Mouse (Mus musculus): ENCODE data around the gene Wnt9b. TPM values are rescaled to one million over a fixed set of nuclear protein-coding genes. Genes with fewer than 3 reads are reported as not detected.

Wnt9b gene
- polyA plus RNA-seq, 1 experiment from 2014 or later = 0.95 TPM

DNA sequence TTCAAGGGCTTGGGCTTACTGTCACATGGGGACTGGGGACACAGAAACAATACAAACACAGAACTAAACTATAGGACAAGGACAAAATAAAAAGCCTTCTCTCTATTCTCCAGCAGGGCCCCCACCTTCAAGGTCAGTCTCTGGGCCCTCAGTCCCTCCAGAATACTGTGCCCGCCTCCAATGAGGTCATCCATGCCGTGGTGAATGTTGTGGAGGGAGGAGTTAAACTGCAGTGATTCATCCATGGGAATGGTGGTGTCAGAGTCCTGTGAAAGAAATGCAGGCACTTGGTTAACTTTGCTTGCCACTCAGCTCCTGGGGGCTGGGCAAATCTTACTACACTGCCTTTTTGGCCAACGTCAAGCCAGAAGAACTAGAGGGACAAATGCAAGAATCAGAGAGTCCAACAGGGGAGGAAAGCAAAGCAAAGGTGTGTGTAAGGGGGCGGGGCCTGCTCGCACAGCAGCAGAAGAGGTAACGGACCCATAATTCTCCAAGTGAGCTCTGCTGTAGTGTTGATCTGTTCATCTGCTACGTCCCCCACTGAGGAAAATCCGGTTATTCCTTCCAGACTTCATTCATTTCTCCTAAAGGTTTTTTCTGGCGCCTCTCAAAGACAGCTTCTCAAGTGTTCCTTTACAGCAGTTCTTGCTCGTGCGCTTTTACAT, 65.8 kb downstream of the Wnt9b start:
- ATAC-seq (ENCODE audit: insufficient read depth, low FRiP score, low TSS enrichment) (no peak), DNase-seq (ENCODE audit: low spot score) (no peak)
- Histone ChIP-seq H3K9ac (ENCODE audit: low read length) (no peak overlapping the region), H3K4me3 (ENCODE audit: low read depth, low read length) (no peak overlapping the region), H3K27me3 (ENCODE audit: control insufficient read depth, insufficient read depth, low read length) (no peaks in the 10 kb centered on the region), H3K4me2 (ENCODE audit: low read depth) (no peak overlapping the region), H3K9me3 (ENCODE audit: control insufficient read depth, low read length) (no peaks in the 10 kb centered on the region), H3K27ac (ENCODE audit: low read depth, low read length) (no peak overlapping the region), H3K4me1 (ENCODE audit: control insufficient read depth, insufficient read depth, low read length) (no peaks in the 10 kb centered on the region), H3K36me3 (ENCODE audit: control insufficient read depth, insufficient read depth, low read length) (peaks cover 15% of the 10 kb centered on the region; the same call in 1 of the 2 replicates)
- 91% methylated on average over 11 of the region's 11 CpGs for WGBS

Other genes starting within 250 kb of the Wnt9b start
- gene Lrrc37a, start 245.2 kb downstream of the Wnt9b start, polyA plus RNA-seq (2014; fragmentation: Nextera tagmentation; extraction: Ambion mirVana) = not detected in 2 replicates
- not detected in 2 replicates for gene Gm884, start 128.7 kb downstream of the Wnt9b start, polyA plus RNA-seq (2014; fragmentation: Nextera tagmentation; extraction: Ambion mirVana)
- not detected in 2 replicates for gene Lyzl6, start 110.9 kb downstream of the Wnt9b start, polyA plus RNA-seq (2014; fragmentation: Nextera tagmentation; extraction: Ambion mirVana)
- 0.31 TPM in 1 of 2 replicates, not detected in the other for gene Rprml, start 100.3 kb downstream of the Wnt9b start, polyA plus RNA-seq (2014; fragmentation: Nextera tagmentation; extraction: Ambion mirVana)
- gene Gosr2, start 51.9 kb downstream of the Wnt9b start, polyA plus RNA-seq (2014; fragmentation: Nextera tagmentation; extraction: Ambion mirVana) = 90.3 and 93.2 TPM in 2 replicates
- gene Wnt3, start 24.3 kb upstream of the Wnt9b start, polyA plus RNA-seq (2014; fragmentation: Nextera tagmentation; extraction: Ambion mirVana) = 8.0 TPM in 2 replicates
- gene Nsf, start 204.2 kb upstream of the Wnt9b start, polyA plus RNA-seq (2014; fragmentation: Nextera tagmentation; extraction: Ambion mirVana) = 65.4 and 68.1 TPM in 2 replicates
- 130 and 133 TPM in 2 replicates for gene Arf2, start 216.9 kb upstream of the Wnt9b start, polyA plus RNA-seq (2014; fragmentation: Nextera tagmentation; extraction: Ambion mirVana)